Mouse (Mus musculus): ENCODE results near the gene Dlg2.

Dlg2 gene

DNA sequence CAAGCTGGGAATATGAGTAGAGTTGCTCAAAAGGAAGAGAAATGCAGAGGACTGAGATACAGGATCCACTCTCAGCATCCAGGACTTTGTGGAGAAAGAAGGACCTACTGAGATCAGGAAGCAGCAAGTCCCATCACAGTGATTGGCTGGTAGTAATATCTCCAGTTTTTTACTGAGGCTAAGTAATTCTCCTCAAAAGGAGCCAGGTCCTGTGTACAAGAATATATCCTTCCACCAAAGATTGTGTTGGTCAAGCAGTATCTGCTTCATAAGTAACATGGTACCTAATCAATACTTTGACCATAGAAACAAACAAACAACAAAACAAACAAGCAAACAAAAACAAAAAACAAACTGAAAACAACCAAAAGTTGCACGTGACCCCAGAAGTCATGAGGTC is 980.3 kb downstream of the Dlg2 start:
- no peak for DNase-seq

DNA sequence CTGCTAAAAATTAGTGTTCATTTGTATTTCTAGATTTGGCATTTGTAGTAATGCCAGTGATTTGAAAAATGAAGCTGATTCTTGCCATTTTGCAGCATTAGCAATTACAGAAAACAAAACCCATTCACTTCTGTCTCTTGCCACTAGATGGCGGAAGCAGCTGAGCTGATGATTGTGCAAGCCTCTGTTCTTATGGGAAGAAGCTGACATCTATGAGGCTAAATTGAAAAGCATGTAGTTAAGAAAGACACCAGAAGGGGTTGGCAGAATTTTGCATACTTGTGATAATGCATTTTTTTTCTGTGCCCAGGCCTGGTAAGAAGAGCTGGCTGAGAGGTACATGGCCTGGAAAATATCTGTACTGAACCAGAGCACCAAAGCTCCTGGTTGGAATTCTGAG is 980.7 kb downstream of the Dlg2 start:
- peak; percentile 79 for DNase-seq

- no peak for DNase-seq
Observed at GRCm38 (mm10) chr7:91461352-91461751, 984.9 kb downstream of the Dlg2 start.

DNA sequence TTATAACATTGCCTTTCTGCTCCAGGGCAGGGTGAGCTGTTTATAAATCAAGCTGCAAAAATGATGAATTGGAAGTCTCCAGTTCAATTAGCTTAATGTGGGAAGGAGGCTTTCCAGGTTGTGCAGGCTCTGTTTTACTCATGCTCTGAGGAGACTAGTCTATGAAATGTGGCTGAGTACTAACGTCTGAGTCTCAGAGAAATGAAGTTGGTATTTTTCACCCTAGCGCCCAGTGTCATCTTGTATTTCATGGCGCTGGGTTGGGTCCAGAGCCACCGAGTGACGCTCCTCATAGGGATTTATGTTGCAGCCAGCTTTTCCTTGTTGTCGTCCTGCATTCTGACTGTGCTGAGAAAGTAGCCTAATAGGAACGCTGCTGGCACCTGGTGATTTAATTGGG is 986.8 kb downstream of the Dlg2 start:
- DNase-seq: no peak

DNA sequence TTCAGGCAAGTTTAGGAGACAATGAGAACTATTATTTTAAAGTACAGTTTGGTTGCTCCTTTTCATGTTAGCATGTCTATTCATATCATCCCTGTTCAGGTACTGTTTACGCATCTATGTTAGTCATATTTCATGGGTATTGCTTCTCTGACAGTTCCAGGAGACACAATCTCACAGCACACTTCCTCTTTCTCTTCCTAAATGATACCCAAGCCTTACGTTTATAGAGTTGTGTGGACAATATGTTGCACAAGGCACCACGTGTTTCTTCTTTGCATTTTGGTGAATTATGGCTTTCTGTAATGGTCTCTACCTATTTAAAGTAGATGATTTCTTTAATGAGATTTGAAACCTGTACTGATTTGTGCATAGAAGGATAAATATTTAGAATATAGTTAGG is 990.6 kb downstream of the Dlg2 start:
- DNase-seq: no peak

DNA sequence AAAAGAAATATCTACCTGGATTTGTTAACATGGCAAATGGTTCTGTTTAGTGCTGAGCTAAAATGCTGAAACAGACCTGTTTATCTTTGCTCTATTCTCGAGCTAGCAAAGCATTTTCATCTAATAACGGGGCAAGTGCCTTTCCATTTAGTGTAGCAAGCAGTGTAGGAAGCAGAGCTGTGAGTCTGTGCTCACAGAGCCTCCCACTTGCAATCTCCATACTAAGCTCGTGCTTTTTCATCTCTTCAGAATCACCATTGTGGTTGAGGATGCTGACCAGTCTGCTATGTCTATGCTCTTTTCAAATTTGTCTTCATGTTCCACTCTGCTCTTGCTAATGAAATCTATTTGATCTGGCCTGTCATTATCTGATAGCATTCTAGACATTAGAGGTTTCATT is 1002.7 kb downstream of the Dlg2 start:
- peak; percentile 10 for DNase-seq

DNA sequence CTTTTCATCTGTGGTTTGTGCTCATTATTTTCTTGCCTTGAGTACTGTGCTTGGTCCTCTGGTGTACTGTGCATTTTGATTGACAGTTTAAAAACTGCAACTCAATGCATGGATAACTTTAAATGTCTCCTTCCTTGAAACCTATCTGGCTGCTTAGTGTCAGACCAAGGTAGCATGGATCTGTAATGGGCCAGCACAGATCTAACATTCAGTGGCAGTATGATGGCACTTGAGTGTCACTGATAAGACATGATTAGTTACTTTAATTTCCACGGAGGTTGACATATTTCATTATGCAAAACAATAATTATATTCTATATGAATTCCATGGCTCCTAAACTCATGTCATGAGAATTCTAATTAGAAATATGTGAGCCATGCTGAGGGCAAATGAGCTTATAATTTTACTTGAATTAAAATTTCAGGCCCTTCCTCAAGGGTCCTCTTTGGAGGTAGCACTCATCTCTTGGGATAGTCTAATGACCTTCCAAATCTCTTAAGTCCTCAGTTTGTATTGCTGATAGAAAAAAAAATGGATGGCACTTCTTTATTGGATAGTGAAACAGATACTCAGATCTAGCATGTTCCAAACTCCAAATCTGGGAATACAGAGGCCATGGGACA is 1005.2 kb downstream of the Dlg2 start:
- DNase-seq: no peak

DNA sequence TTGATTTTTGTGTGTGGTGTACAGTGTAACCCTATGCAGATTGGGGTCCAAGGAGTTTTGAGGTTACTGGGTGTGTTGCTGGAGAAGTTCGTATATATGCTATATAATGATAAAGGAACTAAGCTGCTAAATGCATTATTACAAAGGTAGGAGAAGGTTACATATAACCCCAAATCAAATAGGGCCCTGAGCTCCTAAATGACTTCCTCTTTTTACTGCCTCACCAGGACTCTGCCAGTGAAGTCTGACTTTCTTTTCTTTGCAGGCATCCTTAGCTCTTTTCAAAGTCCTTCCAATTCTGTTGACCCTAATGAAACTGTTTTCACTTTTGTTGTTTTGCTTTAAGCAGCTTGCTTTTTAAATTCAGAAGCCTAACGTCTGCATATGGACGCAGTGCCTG is 1016.8 kb downstream of the Dlg2 start:
- no peak for DNase-seq

- DNase-seq: no peak
Observed at GRCm38 (mm10) chr7:91495526-91495925, 1019.1 kb downstream of the Dlg2 start.

- no peak for DNase-seq
Observed at GRCm38 (mm10) chr7:91511119-91511518, 1034.6 kb downstream of the Dlg2 start.

- DNase-seq: peak; percentile 68
Observed at GRCm38 (mm10) chr7:91514445-91514844, 1038.0 kb downstream of the Dlg2 start.

DNA sequence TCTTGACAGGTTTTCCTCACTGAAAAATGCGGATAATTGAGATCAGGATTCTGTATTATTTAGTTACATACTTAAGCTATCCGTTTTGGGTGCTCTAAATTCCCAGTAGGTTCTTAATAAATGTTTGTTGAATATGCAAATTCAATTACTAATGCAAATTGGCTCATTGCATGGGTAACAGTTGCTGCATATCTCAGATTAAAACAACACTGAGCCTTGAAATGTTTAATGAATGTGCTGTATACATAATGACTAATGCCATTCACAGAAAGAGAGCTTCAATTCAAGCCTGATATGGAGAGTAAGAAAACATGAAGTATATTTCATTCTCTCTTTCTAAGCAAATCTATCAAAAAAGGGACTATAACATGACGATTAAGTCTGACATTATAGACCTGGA is 1039.8 kb downstream of the Dlg2 start:
- no peak for DNase-seq

DNA sequence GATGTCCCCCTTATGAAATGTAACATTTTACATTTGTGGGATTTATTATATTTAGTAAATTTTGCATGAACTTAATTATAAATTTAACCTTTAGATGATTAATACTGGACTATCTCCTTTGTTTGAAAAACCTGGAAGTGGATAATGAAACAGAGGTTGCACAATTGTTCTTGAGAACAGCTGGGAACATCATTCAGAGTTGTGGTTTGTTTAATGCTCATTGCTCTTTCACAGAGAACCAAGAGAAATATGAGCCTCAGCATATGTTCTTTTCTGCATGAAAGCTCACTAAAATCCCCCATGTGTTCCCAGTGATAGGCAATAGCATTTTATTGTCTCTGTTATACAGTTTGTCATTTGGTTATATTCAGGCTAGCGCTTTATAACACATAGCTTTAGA is 1049.4 kb downstream of the Dlg2 start:
- DNase-seq: no peak

GRCm38 (mm10) chr7:91542597-91543285 is 1066.3 kb downstream of the Dlg2 start:
- DNase-seq: no peak

- DNase-seq: no peak
Observed at GRCm38 (mm10) chr7:91543286-91543650, 1066.8 kb downstream of the Dlg2 start.

- no peak for DNase-seq
Observed at GRCm38 (mm10) chr7:91544600-91544999, 1068.1 kb downstream of the Dlg2 start.

- DNase-seq: no peak
Observed at GRCm38 (mm10) chr7:91548796-91549195, 1072.3 kb downstream of the Dlg2 start.

DNA sequence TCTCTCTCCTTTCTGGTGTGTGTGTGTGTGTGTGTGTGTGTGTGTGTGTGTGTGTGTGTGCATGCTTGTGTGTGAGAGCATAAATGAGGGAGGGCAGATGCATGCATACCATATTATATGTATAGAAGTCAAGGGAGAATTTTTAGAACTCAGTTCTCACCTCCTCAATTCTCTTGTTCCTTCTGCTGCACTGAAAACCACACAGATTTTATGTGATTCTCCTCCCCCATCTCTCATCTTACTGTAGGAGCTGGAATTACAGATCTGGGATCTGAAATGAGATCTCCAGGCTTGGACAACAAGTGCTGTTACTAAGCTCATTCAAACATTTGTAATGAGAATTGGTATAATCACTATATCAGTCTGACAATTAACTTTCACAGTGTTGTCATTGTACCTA is 1081.1 kb downstream of the Dlg2 start:
- no peak for DNase-seq

DNA sequence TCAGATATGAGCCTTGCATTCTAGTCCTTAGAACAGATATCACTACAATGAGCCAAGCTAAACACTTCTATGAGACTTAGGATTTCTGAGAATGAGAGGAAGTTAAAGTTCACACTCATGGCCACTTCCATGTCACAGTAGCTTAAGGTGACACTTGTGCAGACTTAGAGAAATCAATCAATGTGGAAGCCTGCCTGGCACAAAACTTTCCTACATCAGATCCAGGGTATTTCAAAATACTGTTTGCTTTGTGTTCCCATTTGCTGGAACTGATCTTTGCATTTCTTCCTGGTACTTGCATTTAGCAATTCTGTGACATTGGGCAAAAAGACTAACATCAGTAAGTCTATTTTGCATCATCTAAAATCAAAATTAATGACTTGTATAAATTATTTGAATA is 1091.0 kb downstream of the Dlg2 start:
- no peak for DNase-seq

GRCm38 (mm10) chr7:91570969-91571368 is 1094.5 kb downstream of the Dlg2 start:
- DNase-seq: no peak

- no peak for DNase-seq
Observed at GRCm38 (mm10) chr7:91572666-91573065, 1096.2 kb downstream of the Dlg2 start.

- no peak for DNase-seq
Observed at GRCm38 (mm10) chr7:91573321-91573720, 1096.8 kb downstream of the Dlg2 start.

DNA sequence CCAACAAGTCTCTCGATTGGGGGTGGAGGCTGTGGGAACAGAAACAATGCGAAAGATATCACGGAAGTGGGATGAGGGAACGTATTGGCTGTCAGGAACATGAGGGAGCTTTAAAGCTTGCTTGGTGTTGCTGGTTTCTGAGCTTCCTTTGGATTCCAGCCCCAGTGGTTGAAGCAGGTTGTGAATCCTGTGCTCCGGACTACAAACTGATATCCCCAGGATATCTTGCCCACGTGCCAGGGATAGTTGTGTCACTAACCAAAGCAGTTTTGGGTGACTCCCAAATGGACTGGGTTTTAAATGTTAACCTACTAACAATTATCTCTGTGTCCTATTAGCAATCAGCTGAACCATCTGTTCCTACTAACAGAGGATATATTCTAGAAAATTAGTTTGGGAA is 1099.7 kb downstream of the Dlg2 start:
- peak; percentile 25 for DNase-seq

DNA sequence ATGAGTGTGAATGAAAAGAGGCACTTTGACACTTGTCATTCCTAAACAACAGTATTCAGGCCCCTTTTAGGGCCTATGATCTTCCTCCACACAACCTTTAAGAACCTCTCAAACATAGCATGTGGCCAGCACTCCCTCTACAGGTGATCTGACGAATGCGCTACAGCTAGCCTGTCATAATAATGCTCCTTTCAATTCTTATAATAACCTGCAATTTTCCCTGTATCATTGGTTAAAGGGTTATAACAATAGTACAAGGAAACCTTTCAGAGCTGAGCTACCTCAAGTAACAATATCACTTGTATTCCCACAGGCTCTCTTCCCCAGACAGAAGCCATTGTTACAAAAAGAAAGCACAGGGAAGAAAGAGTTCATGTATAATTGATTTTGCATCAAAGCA is 1105.7 kb downstream of the Dlg2 start:
- no peak for DNase-seq

- DNase-seq: no peak
Observed at GRCm38 (mm10) chr7:91583566-91583965, 1107.1 kb downstream of the Dlg2 start.

Measured in layer of hippocampus, adult 9-11 months (tissue).